Mouse (Mus musculus) stomach, postnatal 0 days (tissue): Measurements from ENCODE around the gene Spsb1.

Source experiments
- CTCF ChIP-seq: IDR thresholded peaks from 2 replicates; pipeline ENCODE4 v1.5.1; 2016; ENCODE audit warnings: antibody characterized with exemption, low read depth, mild to moderate bottlenecking, moderate library complexity
- EP300 ChIP-seq: optimal IDR thresholded peaks from 2 replicates; pipeline ENCODE3; 2016; ENCODE audit warnings: antibody characterized with exemption

DNA sequence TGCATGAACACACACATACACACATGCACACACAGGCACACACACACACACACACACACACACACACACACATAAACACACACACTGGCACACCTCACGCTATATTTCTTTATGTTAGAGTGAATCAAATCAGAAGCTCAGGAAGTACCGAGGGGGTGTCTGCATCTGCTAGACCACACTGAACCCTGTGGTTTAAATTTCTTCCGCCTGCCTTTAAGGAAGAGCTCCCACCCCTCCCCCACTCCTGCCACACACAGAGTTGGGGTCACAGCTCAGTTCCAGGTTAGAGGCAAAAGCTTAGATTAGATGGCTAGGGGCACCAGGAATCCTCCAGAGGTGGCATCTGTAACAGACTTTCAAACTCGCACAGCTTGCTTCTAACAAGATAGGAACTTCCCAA lies 42.4 kb downstream of the Spsb1 start:
- no peak for TF ChIP-seq CTCF
- TF ChIP-seq EP300 = no peak
